Mouse (Mus musculus) c-Kit-positive CD71-negative TER-119-negative erythroid progenitor cells, embryonic 14.5 days (primary cell): ENCODE results near the gene Olfr1044.

ENCODE experiments used
- DNase-seq: peaks from one replicate; pipeline ENCODE4 v3.0.0-alpha.2; 2013; ENCODE audit warnings: low read depth

Gene Olfr1044

GRCm38 (mm10) chr2:86177720-86178119, at the start of gene Olfr1044:
Gene Olfr1044, minus strand, starts transcription at chr2:86177820.
- DNase-seq = no peak

GRCm38 (mm10) chr2:86219214-86219613, 41.6 kb upstream of the Olfr1044 start, which contains the start of gene Olfr1046:
Gene Olfr1046, minus strand, starts transcription at chr2:86219314.
- DNase-seq = no peak

- DNase-seq = no peak
Measured at GRCm38 (mm10) chr2:86202909-86203308, 25.3 kb upstream of the Olfr1044 start, which contains the start of gene Olfr1045. Gene Olfr1045, minus strand, starts transcription at chr2:86203009.

- no peak for DNase-seq
Measured at GRCm38 (mm10) chr2:86195863-86196262, 18.2 kb upstream of the Olfr1044 start.

GRCm38 (mm10) chr2:86185583-86185982, 8.0 kb upstream of the Olfr1044 start, which contains the start of gene Olfr52:
Gene Olfr52, minus strand, starts transcription at chr2:86185683.
- no peak for DNase-seq

GRCm38 (mm10) chr2:86179950-86180349, 2.3 kb upstream of the Olfr1044 start:
- no peak for DNase-seq

GRCm38 (mm10) chr2:86175422-86175821, 2.2 kb downstream of the Olfr1044 start:
- DNase-seq = peak; percentile 16

GRCm38 (mm10) chr2:86167422-86167821, 10.2 kb downstream of the Olfr1044 start, which contains the start of gene Olfr1043:
Gene Olfr1043, minus strand, starts transcription at chr2:86167522.
- no peak for DNase-seq

- DNase-seq = no peak
Measured at GRCm38 (mm10) chr2:86161738-86162137, 15.9 kb downstream of the Olfr1044 start, which contains the start of gene Olfr1042. Gene Olfr1042, minus strand, starts transcription at chr2:86161838.

- DNase-seq = no peak
Measured at GRCm38 (mm10) chr2:86146632-86147031, 31.0 kb downstream of the Olfr1044 start, which contains the start of gene Olfr1040. Gene Olfr1040, minus strand, starts transcription at chr2:86146732.

- no peak for DNase-seq
Measured at GRCm38 (mm10) chr2:86135828-86136227, 41.8 kb downstream of the Olfr1044 start, which contains the start of gene Olfr1039. Gene Olfr1039, minus strand, starts transcription at chr2:86135928.
